Mouse (Mus musculus): ENCODE data around the gene Foxn4. TPM values are rescaled to one million over a fixed set of nuclear protein-coding genes. Genes with fewer than 3 reads are reported as not detected.
A peak's percentile ranks its signal among the peaks of the same experiment; 100 is the strongest.

Foxn4 gene
- polyA plus RNA-seq (2014; fragmentation: Nextera tagmentation; extraction: Ambion mirVana) = 0.09 and 0.14 TPM in 2 replicates

DNA sequence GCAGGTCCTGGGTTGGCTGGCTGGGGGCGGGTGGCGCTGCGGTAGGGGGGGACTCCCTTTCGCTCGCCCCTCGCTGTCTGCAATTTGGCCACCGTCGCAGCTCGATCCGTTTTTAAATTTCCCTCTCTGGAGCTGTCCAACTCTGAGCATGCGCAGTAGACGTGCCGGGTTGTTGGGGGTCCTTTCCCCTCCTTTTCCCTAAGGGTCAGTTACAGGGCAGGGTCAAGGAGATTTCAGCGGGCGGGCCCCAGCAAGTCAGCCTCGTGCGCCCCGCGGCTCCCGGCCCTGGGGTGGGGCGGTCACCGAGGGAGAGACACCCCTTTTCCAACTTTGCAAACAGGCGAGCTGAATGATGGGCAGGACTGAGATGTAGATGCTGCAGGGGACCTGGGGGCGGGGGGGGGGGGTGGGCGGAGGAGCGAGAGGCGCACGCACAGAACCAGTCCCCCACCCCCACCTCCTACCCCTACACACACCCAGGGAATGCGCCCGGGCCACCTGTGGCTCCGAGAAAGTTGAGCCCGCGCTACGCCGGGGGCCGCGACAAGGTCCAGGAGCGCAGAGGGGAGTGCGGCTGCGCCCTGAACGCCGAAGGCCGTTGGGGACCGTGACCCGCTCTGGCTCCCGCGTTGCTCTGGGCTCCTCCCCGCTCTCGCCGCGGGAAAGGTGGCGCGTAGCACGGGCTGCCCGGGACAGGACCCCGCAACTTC is at the start of gene Foxn4:
Gene Foxn4 (minus strand): TSS at position 115 of the 710 bp plus-strand sequence.
- under 1% methylated on average over 55 of the region's 56 CpGs for WGBS
- Histone ChIP-seq H3K4me2 (ENCODE audit: low read length) (peak within 1 kb of the TSS; percentile 58), H3K4me1 (ENCODE audit: control insufficient read depth, insufficient read depth, low read length) (peaks cover under 1% of the 10 kb centered on the region; the same call in 1 of the 2 replicates), H3K27me3 (replicated peaks; ENCODE audit: control insufficient read depth, insufficient read depth, low read length) (peaks cover 70% of the 10 kb centered on the region), H3K9ac (ENCODE audit: low read length) (0 out of 2 replicates have a peak within 1 kb of the TSS, but pooled peaks have one; percentile 17), H3K36me3 (ENCODE audit: control insufficient read depth, insufficient read depth, low read length) (no peaks in the 10 kb centered on the region), H3K27ac (ENCODE audit: low read depth, low read length) (no peak within 1 kb of the TSS), H3K9me3 (replicated peaks; ENCODE audit: control insufficient read depth, low read length) (no peaks in the 10 kb centered on the region), H3K4me3 (ENCODE audit: low read depth, low read length) (peak within 1 kb of the TSS; percentile 28)
- DNase-seq (ENCODE audit: low spot score) (peak; percentile 49), ATAC-seq (no peak)

DNA sequence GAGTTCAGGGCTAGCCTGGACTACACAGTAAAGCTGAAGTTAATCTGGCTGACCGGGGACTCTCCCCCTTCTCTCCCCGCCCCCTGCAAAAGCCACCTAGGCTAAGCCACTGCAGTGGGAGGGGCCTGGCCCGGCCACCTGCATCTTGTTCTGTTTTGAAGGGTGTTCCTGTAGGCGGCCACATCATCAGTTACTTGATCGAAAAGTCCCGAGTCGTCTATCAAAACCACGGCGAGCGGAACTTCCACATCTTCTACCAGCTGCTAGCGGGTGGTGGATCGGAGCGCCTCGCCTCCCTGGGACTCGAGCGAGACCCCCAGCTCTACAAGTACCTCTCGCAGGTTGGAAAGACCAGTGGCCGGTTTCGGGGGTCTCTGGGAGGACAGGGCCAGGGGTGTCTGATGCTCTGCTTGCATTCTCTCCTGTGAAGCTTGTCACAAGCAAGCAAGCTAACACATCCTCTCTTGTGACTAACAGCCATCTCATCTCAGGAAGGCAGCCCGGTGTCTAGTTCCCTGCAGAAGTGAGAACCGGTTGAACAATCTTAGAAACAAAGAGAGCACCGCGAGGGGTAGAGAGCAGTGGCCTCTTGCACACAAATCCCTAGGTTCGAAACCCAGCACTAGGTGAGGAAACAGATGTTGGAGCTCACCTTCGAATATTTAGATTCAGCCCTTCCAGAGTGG is 49.6 kb upstream of the Foxn4 start:
- H3K27ac ChIP-seq (ENCODE audit: low read depth, low read length) = no peak overlapping the region
- ATAC-seq = no peak
- H3K4me2 ChIP-seq (ENCODE audit: low read length) = peak overlapping the region; percentile 1; the same call in 1 of the 2 replicates

DNA sequence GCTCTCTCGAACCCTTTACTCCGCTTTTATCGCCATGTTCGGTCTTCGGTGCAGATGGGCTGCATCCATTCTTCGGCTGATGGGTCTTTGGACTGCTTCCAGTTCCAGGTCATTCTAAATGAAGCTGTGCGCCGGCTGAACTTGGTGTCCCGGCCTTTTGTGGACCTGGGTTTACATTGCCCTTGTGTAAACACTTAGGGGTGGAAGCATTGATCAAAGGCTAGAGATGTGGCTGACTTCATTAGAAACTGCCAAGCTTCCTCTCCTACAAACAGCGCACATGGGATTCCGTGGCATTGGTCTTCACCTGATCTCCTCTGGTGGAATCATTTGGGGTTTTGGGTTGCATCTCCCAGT is 36.1 kb upstream of the Foxn4 start:
- Histone ChIP-seq H3K27ac (ENCODE audit: low read depth, low read length) (no peak overlapping the region), H3K9me3 (replicated peaks; ENCODE audit: control insufficient read depth, low read length) (no peaks in the 10 kb centered on the region), H3K9ac (ENCODE audit: low read length) (no peak overlapping the region), H3K36me3 (ENCODE audit: control insufficient read depth, insufficient read depth, low read length) (no peaks in the 10 kb centered on the region), H3K4me1 (ENCODE audit: control insufficient read depth, insufficient read depth, low read length) (no peaks in the 10 kb centered on the region), H3K27me3 (replicated peaks; ENCODE audit: control insufficient read depth, insufficient read depth, low read length) (no peaks in the 10 kb centered on the region), H3K4me3 (ENCODE audit: low read depth, low read length) (no peak overlapping the region), H3K4me2 (ENCODE audit: low read length) (no peak overlapping the region)
- WGBS = 56% methylated on average over 11 of the region's 11 CpGs
- DNase-seq (ENCODE audit: low spot score) (no peak), ATAC-seq (no peak)

More for the DNA sequence above, 49.6 kb upstream of the Foxn4 start:
- WGBS = 59% methylated on average over 25 of the region's 25 CpGs
- no peaks in the 10 kb centered on the region for H3K4me1 ChIP-seq (ENCODE audit: control insufficient read depth, insufficient read depth, low read length)
- H3K36me3 ChIP-seq (ENCODE audit: control insufficient read depth, insufficient read depth, low read length) = no peaks in the 10 kb centered on the region
- H3K9me3 ChIP-seq (replicated peaks; ENCODE audit: control insufficient read depth, low read length) = no peaks in the 10 kb centered on the region
- H3K9ac ChIP-seq (ENCODE audit: low read length) = no peak overlapping the region
- no peaks in the 10 kb centered on the region for H3K27me3 ChIP-seq (replicated peaks; ENCODE audit: control insufficient read depth, insufficient read depth, low read length)
- no peak for DNase-seq (ENCODE audit: low spot score)
- H3K4me3 ChIP-seq (ENCODE audit: low read depth, low read length) = no peak overlapping the region

DNA sequence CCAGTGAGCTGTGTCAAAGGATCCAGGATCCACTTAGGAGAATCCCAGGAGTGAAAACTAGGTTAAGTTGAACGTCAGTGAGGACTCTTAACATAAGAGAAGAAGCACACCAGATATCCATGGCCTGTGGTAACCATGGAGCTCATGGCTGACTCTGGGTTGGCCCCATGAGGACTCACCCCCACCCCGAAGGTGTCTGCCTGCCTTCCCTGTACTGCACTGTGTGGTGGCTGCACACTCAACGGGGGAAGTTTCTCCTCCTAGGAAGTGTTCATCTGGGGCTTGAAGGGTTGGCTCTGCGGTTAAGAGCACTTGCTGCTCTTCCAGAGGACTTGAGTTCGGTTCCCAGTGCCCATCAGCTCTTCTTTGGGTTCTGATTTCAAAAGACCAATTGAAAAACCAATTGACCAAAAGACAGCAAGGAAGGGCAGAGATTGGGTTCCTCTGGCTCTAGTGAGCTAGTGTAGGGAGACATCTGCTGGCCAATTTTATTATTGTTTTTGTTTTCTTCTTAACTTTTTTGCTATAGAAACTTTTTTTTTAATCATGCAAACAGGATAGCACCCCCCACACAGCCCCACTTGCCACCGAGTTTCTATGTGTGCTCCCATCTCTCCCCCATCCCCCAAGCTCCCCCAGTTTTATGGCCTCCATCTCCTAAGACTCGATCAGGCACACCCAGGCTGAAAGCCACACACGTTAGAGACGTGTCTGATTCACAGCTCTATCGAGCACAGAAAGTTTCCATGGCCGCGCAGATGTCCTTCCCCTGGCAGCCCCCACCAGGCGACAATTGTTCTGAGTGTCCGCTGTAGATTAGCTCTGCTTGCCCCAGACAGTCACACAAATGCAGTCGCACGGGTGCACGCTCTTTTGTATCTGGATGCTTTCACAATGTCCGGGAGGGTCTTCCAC is 35.4 kb upstream of the Foxn4 start:
- 49% methylated on average over 18 of the region's 18 CpGs for WGBS
- peak; percentile 86 for DNase-seq (ENCODE audit: low spot score)
- no peak for ATAC-seq
- Histone ChIP-seq H3K27ac (ENCODE audit: low read depth, low read length) (no peak overlapping the region), H3K9me3 (replicated peaks; ENCODE audit: control insufficient read depth, low read length) (no peaks in the 10 kb centered on the region), H3K36me3 (ENCODE audit: control insufficient read depth, insufficient read depth, low read length) (no peaks in the 10 kb centered on the region), H3K4me1 (ENCODE audit: control insufficient read depth, insufficient read depth, low read length) (no peaks in the 10 kb centered on the region), H3K4me2 (ENCODE audit: low read length) (no peak overlapping the region), H3K4me3 (ENCODE audit: low read depth, low read length) (no peak overlapping the region), H3K27me3 (replicated peaks; ENCODE audit: control insufficient read depth, insufficient read depth, low read length) (no peaks in the 10 kb centered on the region), H3K9ac (ENCODE audit: low read length) (no peak overlapping the region)

DNA sequence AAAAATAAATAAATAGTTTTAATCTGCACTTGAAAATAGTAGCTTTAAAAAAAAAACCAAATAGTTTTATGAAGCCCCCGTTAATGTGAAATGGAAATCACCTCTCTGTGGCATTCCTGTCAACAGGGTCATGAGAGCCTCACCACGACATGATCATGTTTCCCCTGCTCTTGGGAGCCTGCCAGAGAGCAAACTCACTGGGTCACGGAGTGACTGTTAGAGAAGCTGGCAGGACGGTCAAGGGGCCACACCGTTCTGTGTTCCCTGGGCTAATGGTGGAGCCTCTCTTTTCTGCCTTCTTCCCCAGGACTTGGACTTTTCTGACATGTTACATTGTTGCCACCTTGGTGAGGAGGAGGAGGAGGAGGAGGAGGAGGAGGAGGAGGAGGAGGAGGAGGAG is 32.9 kb upstream of the Foxn4 start:
- 74% methylated on average over 5 of the region's 5 CpGs for WGBS
- DNase-seq (ENCODE audit: low spot score) (no peak), ATAC-seq (no peak)
- no peaks in the 10 kb centered on the region for H3K4me1 ChIP-seq (ENCODE audit: control insufficient read depth, insufficient read depth, low read length)
- no peak overlapping the region for H3K27ac ChIP-seq (ENCODE audit: low read depth, low read length)
- no peak overlapping the region for H3K4me3 ChIP-seq (ENCODE audit: low read depth, low read length)
- no peak overlapping the region for H3K9ac ChIP-seq (ENCODE audit: low read length)
- no peaks in the 10 kb centered on the region for H3K27me3 ChIP-seq (replicated peaks; ENCODE audit: control insufficient read depth, insufficient read depth, low read length)
- H3K36me3 ChIP-seq (ENCODE audit: control insufficient read depth, insufficient read depth, low read length) = no peaks in the 10 kb centered on the region
- H3K4me2 ChIP-seq (ENCODE audit: low read length) = no peak overlapping the region
- H3K9me3 ChIP-seq (replicated peaks; ENCODE audit: control insufficient read depth, low read length) = no peaks in the 10 kb centered on the region

GRCm38 (mm10) chr5:114303166-114303565 is 29.6 kb upstream of the Foxn4 start:
- no peaks in the 10 kb centered on the region for H3K9me3 ChIP-seq (replicated peaks; ENCODE audit: control insufficient read depth, low read length)
- peaks cover 15% of the 10 kb centered on the region for H3K4me1 ChIP-seq (ENCODE audit: control insufficient read depth, insufficient read depth, low read length)
- H3K9ac ChIP-seq (ENCODE audit: low read length) = no peak overlapping the region
- DNase-seq (ENCODE audit: low spot score) = no peak
- no peak overlapping the region for H3K27ac ChIP-seq (ENCODE audit: low read depth, low read length)
- H3K27me3 ChIP-seq (replicated peaks; ENCODE audit: control insufficient read depth, insufficient read depth, low read length) = peaks cover 3% of the 10 kb centered on the region; the same call in 1 of the 2 replicates
- no peak for ATAC-seq
- no peak overlapping the region for H3K4me2 ChIP-seq (ENCODE audit: low read length)
- WGBS = 76% methylated on average over 6 of the region's 6 CpGs
- no peaks in the 10 kb centered on the region for H3K36me3 ChIP-seq (ENCODE audit: control insufficient read depth, insufficient read depth, low read length)
- no peak overlapping the region for H3K4me3 ChIP-seq (ENCODE audit: low read depth, low read length)

GRCm38 (mm10) chr5:114299883-114300610 is 26.4 kb upstream of the Foxn4 start:
- Histone ChIP-seq H3K4me2 (ENCODE audit: low read length) (no peak overlapping the region), H3K27me3 (replicated peaks; ENCODE audit: control insufficient read depth, insufficient read depth, low read length) (peaks cover 3% of the 10 kb centered on the region; the same call in 1 of the 2 replicates), H3K36me3 (ENCODE audit: control insufficient read depth, insufficient read depth, low read length) (no peaks in the 10 kb centered on the region), H3K4me3 (ENCODE audit: low read depth, low read length) (no peak overlapping the region), H3K9ac (ENCODE audit: low read length) (no peak overlapping the region), H3K4me1 (ENCODE audit: control insufficient read depth, insufficient read depth, low read length) (peaks cover 19% of the 10 kb centered on the region), H3K9me3 (replicated peaks; ENCODE audit: control insufficient read depth, low read length) (no peaks in the 10 kb centered on the region), H3K27ac (ENCODE audit: low read depth, low read length) (no peak overlapping the region)
- WGBS = 44% methylated on average over 24 of the region's 24 CpGs
- DNase-seq (ENCODE audit: low spot score) (peak; percentile 43), ATAC-seq (no peak)

- Histone ChIP-seq H3K4me2 (ENCODE audit: low read length) (peak overlapping the region; percentile 28), H3K4me1 (ENCODE audit: control insufficient read depth, insufficient read depth, low read length) (peaks cover 19% of the 10 kb centered on the region), H3K4me3 (ENCODE audit: low read depth, low read length) (no peak overlapping the region), H3K36me3 (ENCODE audit: control insufficient read depth, insufficient read depth, low read length) (no peaks in the 10 kb centered on the region), H3K9ac (ENCODE audit: low read length) (peak overlapping the region; percentile 38), H3K27me3 (replicated peaks; ENCODE audit: control insufficient read depth, insufficient read depth, low read length) (peaks cover 3% of the 10 kb centered on the region; the same call in 1 of the 2 replicates), H3K27ac (ENCODE audit: low read depth, low read length) (peak overlapping the region; percentile 54), H3K9me3 (replicated peaks; ENCODE audit: control insufficient read depth, low read length) (no peaks in the 10 kb centered on the region)
- 7% methylated on average over 22 of the region's 22 CpGs for WGBS
- ATAC-seq (peak; percentile 34; the same call in 1 of the 2 replicates), DNase-seq (ENCODE audit: low spot score) (peak; percentile 55)
These were observed 25.7 kb upstream of the Foxn4 start for GRCm38 (mm10) chr5:114299156-114299855.

All from forebrain, embryonic 14.5 days (tissue).